Mouse (Mus musculus) embryonic fibroblast, embryonic 13.5 days (primary cell): ENCODE data around the gene Ch25h.

ENCODE experiments used
- CTCF ChIP-seq: IDR thresholded peaks from 2 replicates; pipeline ENCODE4 v1.5.1; 2011; ENCODE audit warnings: mild to moderate bottlenecking, control low read depth, low read length, moderate library complexity, borderline replicate concordance; ENCODE audit not compliant: insufficient read depth
- POLR2A ChIP-seq: IDR thresholded peaks from 2 replicates; pipeline ENCODE4 v1.6.1; 2011; ENCODE audit warnings: low read depth, mild to moderate bottlenecking, control low read depth, low read length, moderate library complexity

DNA sequence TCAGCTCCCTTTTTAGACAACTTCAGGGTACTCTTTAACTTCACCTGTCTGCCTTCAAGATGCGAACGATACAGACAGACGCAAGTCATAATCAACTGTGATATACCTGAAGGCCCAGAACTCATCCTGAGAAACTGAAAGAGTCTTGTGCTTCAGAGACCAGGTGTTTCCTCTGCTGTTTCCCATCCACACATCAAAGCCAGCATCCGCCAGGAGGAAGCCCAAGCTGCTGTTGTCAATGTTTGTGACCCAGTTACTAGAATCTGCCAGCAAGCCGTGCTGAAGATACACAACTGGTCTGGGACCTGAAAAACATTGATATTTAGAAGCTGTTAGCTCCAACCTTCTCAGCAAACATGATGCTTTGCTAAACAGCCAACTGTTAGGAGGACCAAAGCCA lies 35.8 kb upstream of the Ch25h start:
- TF ChIP-seq CTCF: no peak
- no peak for TF ChIP-seq POLR2A
